24 mouse cellular contexts compared by ENCODE assay signal in genomic region chr9:42846139-42846538, GRCm38 (mm10).
"Had no signal": no experiment of that assay in that cellular context is flagged by ENCODE, and none has a peak within 500 bp of the region (broad histone marks: within the 10 kb centered on the region; RNA-seq: fewer than 3 reads in every experiment).

No protein-coding gene starts in this region.

- H3K4me3 ChIP-seq: heart, embryonic 13.5 days; heart, embryonic 15.5 days; intestine, embryonic 15.5 days; limb, embryonic 10.5 days; limb, embryonic 12.5 days; liver, embryonic 13.5 days; liver, embryonic 15.5 days had no signal

- ATAC-seq: hindbrain, embryonic 16.5 days; inflammation-experienced regulatory T-cells, adult 6 months; intestine, embryonic 15.5 days; intestine, postnatal 0 days had no signal

- H3K4me1 ChIP-seq: heart, embryonic 15.5 days; liver, embryonic 13.5 days; liver, embryonic 15.5 days had no signal

- H3K27me3 ChIP-seq: intestine, embryonic 15.5 days; liver, embryonic 13.5 days; liver, embryonic 15.5 days had no signal

- H3K9me3 ChIP-seq: heart, embryonic 13.5 days; heart, embryonic 15.5 days; intestine, embryonic 15.5 days; limb, embryonic 10.5 days; limb, embryonic 12.5 days; liver, embryonic 13.5 days; liver, embryonic 15.5 days had no signal

- H3K36me3 ChIP-seq: heart, embryonic 13.5 days; heart, embryonic 15.5 days; intestine, embryonic 15.5 days; limb, embryonic 10.5 days; limb, embryonic 12.5 days; liver, embryonic 13.5 days; liver, embryonic 15.5 days had no signal

- H3K27ac ChIP-seq: heart, embryonic 13.5 days; heart, embryonic 15.5 days; hindbrain, embryonic 14.5 days; intestine, embryonic 15.5 days; limb, embryonic 10.5 days; limb, embryonic 12.5 days; liver, embryonic 13.5 days; liver, embryonic 15.5 days had no signal

- DNase-seq: gastrocnemius, postnatal 14 days; gastrocnemius, postnatal 36 days; heart, adult 18-20 months; heart, postnatal 14 days; heart, postnatal 36 days; kidney, adult 18-20 months; kidney, adult 8-10 months; kidney, postnatal 10 days; kidney, postnatal 25 days; kidney, postnatal 4 days; liver; liver, embryonic 13.5 days had no signal

- H3K9ac ChIP-seq: heart, embryonic 13.5 days; heart, embryonic 15.5 days; hindbrain, embryonic 14.5 days; intestine, embryonic 15.5 days; limb, embryonic 12.5 days; liver, embryonic 13.5 days; liver, embryonic 15.5 days had no signal

- H3K4me2 ChIP-seq: heart, embryonic 11.5 days; heart, embryonic 13.5 days; heart, embryonic 15.5 days; hindbrain, embryonic 14.5 days; intestine, embryonic 15.5 days; limb, embryonic 12.5 days; liver, embryonic 11.5 days; liver, embryonic 13.5 days; liver, embryonic 15.5 days had no signal
